Mouse (Mus musculus) CH12.LX (cell line): Measurements from ENCODE around the gene Speg. TPM values are rescaled to one million over a fixed set of nuclear protein-coding genes. Genes with fewer than 3 reads are reported as not detected.

Source experiments
- DNase-seq: peaks from one replicate; pipeline ENCODE4 v3.0.0-alpha.2; 2013; ENCODE audit errors: extremely low read depth
- H3K27ac ChIP-seq: 2 replicates; pipeline ENCODE4 v1.5.1; 2012; ENCODE audit warnings: low read depth, mild to moderate bottlenecking, control low read depth, moderate library complexity; ENCODE audit not compliant: insufficient read depth
- H3K27me3 ChIP-seq: replicated peaks from 2 replicates; pipeline ENCODE3; 2012; ENCODE audit warnings: inconsistent platforms
- H3K36me3 ChIP-seq, 2 experiments: replicated peaks in 1 of 2; 2 replicates each; pipeline versions ENCODE3 to v1.6.1; 2012; ENCODE audit warnings: inconsistent platforms in 1 of 2, low read length in 1 of 2, mild to moderate bottlenecking in 1 of 2, mixed read lengths in 1 of 2, moderate library complexity in 1 of 2; ENCODE audit not compliant: control insufficient read depth in 1 of 2, insufficient read depth in 1 of 2
- H3K4me1 ChIP-seq, 2 experiments: 2 replicates each; pipeline ENCODE4 v1.6.1; 2012; ENCODE audit warnings: inconsistent platforms in 1 of 2, moderate library complexity in 1 of 2; ENCODE audit not compliant: insufficient read depth in 2 of 2, control insufficient read depth in 1 of 2
- H3K4me2 ChIP-seq: 2 replicates; pipeline ENCODE4 v1.6.1; 2012; ENCODE audit warnings: low read depth, mild to moderate bottlenecking, control low read depth; ENCODE audit not compliant: poor library complexity, insufficient read depth, severe bottlenecking
- H3K4me3 ChIP-seq, 3 experiments: fragments of 150-350 bp in 1 of 3; sonication (generic) in 1 of 3; replicated peaks in 1 of 3; 2 replicates each; pipeline versions ENCODE3 to v1.5.1; 2011 to 2012; ENCODE audit warnings: low read depth in 2 of 3, low read length in 2 of 3, mild to moderate bottlenecking in 2 of 3, moderate library complexity in 2 of 3, control low read depth in 1 of 3, improper control_type of control experiment in 1 of 3, inconsistent platforms in 1 of 3, mixed read lengths in 1 of 3; ENCODE audit not compliant: poor library complexity in 1 of 3
- H3K79me2 ChIP-seq: replicated peaks from 2 replicates; pipeline ENCODE4 v1.6.1; 2012; ENCODE audit warnings: mild to moderate bottlenecking, moderate library complexity; ENCODE audit not compliant: control insufficient read depth, poor library complexity, insufficient read depth, severe bottlenecking; ENCODE audit errors: extremely low read depth
- H3K9ac ChIP-seq: 2 replicates; pipeline ENCODE4 v1.6.1; 2012; ENCODE audit warnings: low read depth, mild to moderate bottlenecking, control low read depth, moderate library complexity; ENCODE audit not compliant: insufficient read depth
- H3K9me3 ChIP-seq: replicated peaks from 2 replicates; pipeline ENCODE3; 2012; ENCODE audit warnings: low read length, inconsistent platforms, mixed read lengths
- CHD1 ChIP-seq: IDR thresholded peaks from 2 replicates; pipeline ENCODE4 v1.6.1; 2012; ENCODE audit warnings: low read depth, low read length, improper control_type of control experiment, inconsistent platforms
- E2F4 ChIP-seq: IDR thresholded peaks from 2 replicates; pipeline ENCODE4 v1.6.1; 2011; ENCODE audit warnings: low read depth, low read length, improper control_type of control experiment; ENCODE audit not compliant: insufficient replicate concordance
- EP300 ChIP-seq: IDR thresholded peaks from 2 replicates; pipeline ENCODE4 v1.6.1; 2011; ENCODE audit warnings: low read length, improper control_type of control experiment
- GABPA ChIP-seq: IDR thresholded peaks from 2 replicates; pipeline ENCODE4 v1.6.1; 2012; ENCODE audit warnings: low read depth, low read length, improper control_type of control experiment, inconsistent platforms; ENCODE audit not compliant: insufficient replicate concordance
- HCFC1 ChIP-seq: IDR thresholded peaks from 2 replicates; pipeline ENCODE4 v1.6.1; 2012; ENCODE audit warnings: low read depth, mild to moderate bottlenecking, inconsistent platforms, low read length, improper control_type of control experiment
- JUND ChIP-seq: conservative IDR thresholded peaks from 2 replicates; pipeline ENCODE4 v1.6.1; 2011; ENCODE audit warnings: low read depth, low read length, improper control_type of control experiment
- MAFK ChIP-seq: IDR thresholded peaks from 2 replicates; pipeline ENCODE4 v1.6.1; 2011; ENCODE audit warnings: low read length, improper control_type of control experiment; ENCODE audit not compliant: insufficient replicate concordance
- MAZ ChIP-seq: IDR thresholded peaks from 2 replicates; pipeline ENCODE4 v1.6.1; 2012; ENCODE audit warnings: low read depth, mild to moderate bottlenecking, inconsistent platforms, low read length, improper control_type of control experiment, moderate library complexity
- MEF2A ChIP-seq: IDR thresholded peaks from 2 replicates; pipeline ENCODE4 v1.6.1; 2014; ENCODE audit warnings: low read depth, mild to moderate bottlenecking, inconsistent platforms, low read length, improper control_type of control experiment, borderline replicate concordance
- NRF1 ChIP-seq: IDR thresholded peaks from 2 replicates; pipeline ENCODE4 v1.6.1; 2014; ENCODE audit warnings: low read depth, mild to moderate bottlenecking, inconsistent platforms, low read length, improper control_type of control experiment, moderate library complexity
- POLR2AphosphoS2 ChIP-seq: IDR thresholded peaks from 2 replicates; pipeline ENCODE4 v1.6.1; 2011; ENCODE audit warnings: low read depth, low read length, improper control_type of control experiment
- RCOR1 ChIP-seq: conservative IDR thresholded peaks from 2 replicates; pipeline ENCODE4 v1.6.1; 2012; ENCODE audit warnings: low read depth, mild to moderate bottlenecking, inconsistent platforms, low read length, improper control_type of control experiment
- SIN3A ChIP-seq: IDR thresholded peaks from 2 replicates; pipeline ENCODE4 v1.6.1; 2012; ENCODE audit warnings: low read length, improper control_type of control experiment, inconsistent platforms
- SMC3 ChIP-seq: IDR thresholded peaks from 2 replicates; pipeline ENCODE4 v1.6.1; 2011; ENCODE audit warnings: low read depth, low read length, improper control_type of control experiment
- TBP ChIP-seq: conservative IDR thresholded peaks from 2 replicates; pipeline ENCODE4 v1.6.1; 2011; ENCODE audit warnings: low read depth, low read length, improper control_type of control experiment
- UBTF ChIP-seq: IDR thresholded peaks from 2 replicates; pipeline ENCODE4 v1.6.1; 2012; ENCODE audit warnings: low read depth, mild to moderate bottlenecking, inconsistent platforms, low read length, improper control_type of control experiment, moderate library complexity
- USF2 ChIP-seq: conservative IDR thresholded peaks from 2 replicates; pipeline ENCODE4 v1.6.1; 2011; ENCODE audit warnings: low read depth, low read length, improper control_type of control experiment
- ZC3H11A ChIP-seq: IDR thresholded peaks from 2 replicates; pipeline ENCODE4 v1.6.1; 2012; ENCODE audit warnings: low read depth, mild to moderate bottlenecking, inconsistent platforms, low read length, improper control_type of control experiment
- ZKSCAN1 ChIP-seq: IDR thresholded peaks from 2 replicates; pipeline ENCODE4 v1.6.1; 2012; ENCODE audit warnings: low read depth, inconsistent platforms, low read length, improper control_type of control experiment, borderline replicate concordance
- ZMIZ1 ChIP-seq: IDR thresholded peaks from 2 replicates; pipeline ENCODE4 v1.6.1; 2012; ENCODE audit warnings: low read depth, mild to moderate bottlenecking, inconsistent platforms, low read length, improper control_type of control experiment
- ZNF384 ChIP-seq: IDR thresholded peaks from 2 replicates; pipeline ENCODE4 v1.6.1; 2012; ENCODE audit warnings: low read depth, low read length, improper control_type of control experiment, inconsistent platforms
- dilution Hi-C: fragments of 300-500 bp; cut with MboI; formaldehyde crosslinking; loops from 2 replicates; pipeline ENCODE4 v1.14.3; 2020; ENCODE audit warnings: low sequenced_read_pairs; ENCODE audit not compliant: extremely low pct_unique_long_range_greater_than_20kb, extremely low pct_ligation_motif_present
- in situ Hi-C: fragments of 300-500 bp; cut with MboI; formaldehyde crosslinking; loops from 3 replicates; pipeline ENCODE4 v1.14.3; 2019; ENCODE audit warnings: low sequenced_read_pairs, low pct_ligation_motif_present, low pct_unique_long_range_greater_than_20kb, mixed read lengths
- polyA plus RNA-seq: library from polyadenylated mRNA; unstranded; fragments of >175 nt; gene quantifications from 2 replicates; pipeline ENCODE4 v1.2.1, GENCODE M21; 2012; ENCODE audit warnings: low read depth; ENCODE audit not compliant: insufficient read length
- total RNA-seq, 2 experiments: library from RNA; depleted of rRNA; stranded (reverse); fragments of 300-350 nt in 1 of 2; fragments of >200 nt in 1 of 2; gene quantifications; 2 replicates each; pipeline ENCODE4 v1.2.3; 2012 to 2014

The Speg gene
- total and polyA plus RNA-seq, 3 experiments = 13.1 to 30.7 (median 18.8) TPM

- DNase-seq = no peak
- Histone ChIP-seq H3K36me3 (peaks cover 10 to 87% of the 10 kb centered on the region in 2 experiments), H3K4me3 (no peak overlapping the region), H3K9me3 (no peaks in the 10 kb centered on the region), H3K79me2 (no peaks in the 10 kb centered on the region), H3K9ac (no peak overlapping the region), H3K4me1 (no peaks in the 10 kb centered on the region), H3K4me2 (no peak overlapping the region), H3K27me3 (no peaks in the 10 kb centered on the region), H3K27ac (no peak overlapping the region)
- in situ Hi-C loops (no loop called here), dilution Hi-C loops (no loop called here)
- no peak for TF ChIP-seq RCOR1
- TF ChIP-seq NRF1 = no peak
- no peak for TF ChIP-seq MAFK
- TF ChIP-seq CHD1 = no peak
- no peak for TF ChIP-seq EP300
- TF ChIP-seq GABPA = no peak
- TF ChIP-seq ZC3H11A = no peak
- TF ChIP-seq TBP = no peak
- TF ChIP-seq USF2 = no peak
- TF ChIP-seq ZKSCAN1 = no peak
Observed at GRCm38 (mm10) chr1:75422216-75422822, 47.2 kb downstream of the Speg start.

DNA sequence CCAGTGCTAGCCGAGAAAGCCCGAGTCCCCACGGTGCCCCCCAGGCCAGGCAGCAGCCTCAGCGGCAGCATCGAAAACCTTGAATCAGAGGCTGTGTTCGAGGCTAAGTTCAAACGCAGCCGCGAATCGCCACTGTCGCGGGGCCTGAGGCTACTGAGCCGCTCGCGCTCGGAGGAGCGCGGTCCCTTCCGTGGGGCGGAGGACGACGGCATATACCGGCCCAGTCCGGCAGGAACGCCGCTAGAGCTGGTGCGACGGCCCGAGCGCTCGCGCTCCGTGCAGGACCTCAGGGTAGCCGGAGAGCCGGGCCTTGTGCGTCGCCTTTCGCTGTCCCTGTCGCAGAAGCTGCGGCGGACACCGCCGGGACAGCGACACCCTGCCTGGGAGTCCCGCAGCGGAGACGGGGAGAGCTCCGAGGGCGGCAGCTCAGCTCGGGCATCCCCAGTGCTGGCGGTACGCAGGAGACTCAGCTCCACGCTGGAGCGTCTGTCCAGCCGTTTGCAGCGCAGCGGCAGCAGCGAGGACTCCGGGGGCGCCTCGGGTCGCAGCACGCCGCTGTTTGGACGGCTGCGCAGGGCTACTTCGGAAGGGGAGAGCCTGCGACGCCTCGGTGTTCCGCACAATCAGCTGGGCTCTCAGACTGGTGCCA lies 47.9 kb downstream of the Speg start:
- no peak overlapping the region for H3K4me2 ChIP-seq
- no peak overlapping the region for H3K9ac ChIP-seq
- DNase-seq = no peak
- in situ Hi-C loops = no loop called here
- no peaks in the 10 kb centered on the region for H3K79me2 ChIP-seq
- H3K4me1 ChIP-seq = no peaks in the 10 kb centered on the region
- no peak overlapping the region for H3K4me3 ChIP-seq
- no peak for TF ChIP-seq SMC3
- TF ChIP-seq, all 38 proteins: peak for 0
- H3K27me3 ChIP-seq = no peaks in the 10 kb centered on the region
- dilution Hi-C loops = no loop called here
- H3K27ac ChIP-seq = no peak overlapping the region
- H3K9me3 ChIP-seq = no peaks in the 10 kb centered on the region
- peaks cover 10 to 87% of the 10 kb centered on the region in 2 experiments for H3K36me3 ChIP-seq

GRCm38 (mm10) chr1:75423780-75424390 lies 48.8 kb downstream of the Speg start:
- dilution Hi-C loops (no loop called here), in situ Hi-C loops (no loop called here)
- no peak for DNase-seq
- Histone ChIP-seq H3K9me3 (no peaks in the 10 kb centered on the region), H3K4me2 (no peak overlapping the region), H3K36me3 (peaks cover 12 to 87% of the 10 kb centered on the region in 2 experiments), H3K4me3 (no peak overlapping the region), H3K27me3 (no peaks in the 10 kb centered on the region), H3K79me2 (no peaks in the 10 kb centered on the region), H3K9ac (no peak overlapping the region), H3K27ac (no peak overlapping the region), H3K4me1 (no peaks in the 10 kb centered on the region)
- TF ChIP-seq HCFC1 (no peak), ZKSCAN1 (no peak), GABPA (no peak), MEF2A (no peak), ZMIZ1 (no peak), JUND (no peak), SIN3A (no peak), UBTF (no peak), TBP (no peak), POLR2AphosphoS2 (no peak), E2F4 (no peak), MAZ (no peak), ZNF384 (no peak), SMC3 (no peak)
